Comparison of ENCODE assay signal across 9 mouse cellular contexts in the genomic region with DNA sequence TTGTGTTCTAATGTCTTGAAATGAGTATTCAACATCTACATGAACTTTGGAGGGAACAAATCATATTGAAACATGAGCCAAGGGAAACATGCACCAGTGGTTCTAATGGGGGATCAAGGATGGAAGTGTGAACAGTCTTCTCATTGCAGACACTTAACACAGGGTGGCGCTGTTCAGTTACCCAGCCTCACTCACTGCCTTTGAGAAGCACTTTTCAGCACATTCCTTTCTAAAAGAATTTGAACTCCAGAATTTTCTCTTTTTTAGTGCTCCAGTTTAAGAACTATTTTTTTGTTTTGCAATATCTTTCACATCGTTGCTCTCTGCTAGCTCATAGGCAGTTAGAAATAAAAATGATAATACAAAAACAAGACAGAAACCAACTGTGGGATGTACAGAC.
DNase-seq lines count a peak whose midpoint lies in the region; ATAC-seq lines count a peak whose summit lies in the region.
"Had no signal": no experiment of that assay in that cellular context is flagged by ENCODE, and none has a peak within 500 bp of the region (broad histone marks: within the 10 kb centered on the region; RNA-seq: fewer than 3 reads in every experiment).

No protein-coding gene starts in this region.

- no peak overlapping the region for H3K4me3 ChIP-seq in forebrain, embryonic 10.5 days
- no peak overlapping the region for H3K4me3 ChIP-seq in forebrain, embryonic 15.5 days
- H3K4me3 ChIP-seq: myocyte had no signal

- 17% methylated on average over 2 of the region's 2 CpGs for WGBS in forebrain, embryonic 10.5 days
- 17% methylated on average over 2 of the region's 2 CpGs for WGBS in forebrain, embryonic 15.5 days

- H3K27ac ChIP-seq in forebrain, embryonic 10.5 days = no peak overlapping the region
- H3K27ac ChIP-seq in forebrain, embryonic 15.5 days (replicated peaks) = no peak overlapping the region

- H3K4me1 ChIP-seq in forebrain, embryonic 10.5 days = no peaks in the 10 kb centered on the region
- no peaks in the 10 kb centered on the region; the same call in 1 of the 2 replicates for H3K4me1 ChIP-seq in forebrain, embryonic 15.5 days

- H3K27me3 ChIP-seq in forebrain, embryonic 10.5 days (ENCODE audit: poor library complexity, severe bottlenecking) = no peaks in the 10 kb centered on the region
- no peaks in the 10 kb centered on the region for H3K27me3 ChIP-seq in forebrain, embryonic 15.5 days

- ATAC-seq in forebrain, embryonic 15.5 days (replicated peaks) = no peak
- ATAC-seq in neutrophil, adult 5-6 weeks (ENCODE audit: extremely low read depth, insufficient number of reproducible peaks, low FRiP score, poor library complexity, severe bottlenecking) = peak; percentile 44; the same call in 1 of the 2 replicates

- H3K36me3 ChIP-seq in forebrain, embryonic 10.5 days (replicated peaks) = no peaks in the 10 kb centered on the region
- H3K36me3 ChIP-seq in forebrain, embryonic 15.5 days = no peaks in the 10 kb centered on the region

- DNase-seq in forebrain, embryonic 10.5 days (ENCODE audit: extremely low spot score, low spot score) = peak; percentile 35
- peak; percentile 40 for DNase-seq in right cerebral cortex, adult 18-20 months
- DNase-seq in right cerebral cortex, postnatal 25 days = no peak
- DNase-seq in embryo, embryonic 11.5 days (ENCODE audit: low read depth, low spot score) = peak; percentile 30
- DNase-seq in layer of hippocampus, adult 9-10 months (ENCODE audit: low spot score) = peak; percentile 33
- DNase-seq in cerebellum, adult 8-10 months = no peak

- no peak overlapping the region for H3K9ac ChIP-seq in forebrain, embryonic 15.5 days (replicated peaks)

- H3K4me2 ChIP-seq in forebrain, embryonic 15.5 days (replicated peaks) = no peak overlapping the region

- no peaks in the 10 kb centered on the region for H3K9me3 ChIP-seq in forebrain, embryonic 10.5 days
- H3K9me3 ChIP-seq in forebrain, embryonic 15.5 days = no peaks in the 10 kb centered on the region

Comparison
In these comparisons a context has a peak if more than half of its experiments do, and no peak if none do; other contexts are left out.
1. DNase-seq: peak in forebrain, embryonic 10.5 days (single experiment), right cerebral cortex, adult 18-20 months (single experiment), embryo, embryonic 11.5 days (single experiment) and layer of hippocampus, adult 9-10 months (single experiment); none in right cerebral cortex, postnatal 25 days (single experiment) and cerebellum, adult 8-10 months (single experiment).